Mouse (Mus musculus): ENCODE data around the gene Slc25a26. TPM values are rescaled to one million over a fixed set of nuclear protein-coding genes. Genes with fewer than 3 reads are reported as not detected.

Slc25a26 gene
- total RNA-seq, 4 experiments from 2014 or later = 14.3 to 16.9 (median 15.6) TPM

DNA sequence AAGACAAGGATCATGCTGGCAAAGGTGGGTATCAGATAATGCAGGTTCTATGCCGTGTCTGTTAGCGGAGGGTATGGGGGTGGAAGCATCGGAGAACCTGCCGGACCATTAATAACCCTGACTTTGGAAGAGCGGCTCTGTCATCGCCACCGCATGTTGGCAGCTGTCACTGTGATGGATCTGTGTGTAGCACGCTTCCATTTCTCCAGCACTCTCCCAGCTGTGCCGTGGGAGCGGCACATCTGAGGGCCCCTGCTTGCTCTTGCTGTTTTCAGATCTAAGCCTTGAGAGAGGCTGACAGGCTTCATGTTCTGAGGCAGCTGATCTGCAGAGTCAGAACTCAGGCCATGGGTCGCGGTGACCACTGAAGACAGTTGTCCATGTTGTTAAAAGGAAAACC, 98.3 kb downstream of the Slc25a26 start:
- DNase-seq (ENCODE audit: low spot score in 2 of 2) = no peak

DNA sequence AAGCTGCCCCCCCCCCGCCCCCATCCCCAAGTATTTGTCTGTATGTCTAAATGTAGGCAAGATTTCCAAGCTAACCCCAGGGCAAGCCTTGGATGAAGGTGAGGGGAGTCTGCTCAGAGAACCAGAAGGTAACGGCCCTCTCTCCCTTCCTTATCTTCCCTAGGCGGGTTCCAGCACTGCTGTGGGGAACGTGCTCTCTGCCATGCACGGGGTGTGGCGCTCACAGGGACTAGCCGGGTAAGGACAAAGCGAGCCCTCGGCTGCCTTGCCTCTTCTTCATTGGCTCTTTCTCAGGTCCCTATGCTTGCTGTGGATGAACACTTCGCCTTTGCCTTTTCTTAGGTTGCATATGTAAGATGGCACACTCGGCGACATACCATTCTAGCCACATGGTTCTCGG, 98.9 kb downstream of the Slc25a26 start:
- no peak for DNase-seq (ENCODE audit: low spot score in 2 of 2)

DNA sequence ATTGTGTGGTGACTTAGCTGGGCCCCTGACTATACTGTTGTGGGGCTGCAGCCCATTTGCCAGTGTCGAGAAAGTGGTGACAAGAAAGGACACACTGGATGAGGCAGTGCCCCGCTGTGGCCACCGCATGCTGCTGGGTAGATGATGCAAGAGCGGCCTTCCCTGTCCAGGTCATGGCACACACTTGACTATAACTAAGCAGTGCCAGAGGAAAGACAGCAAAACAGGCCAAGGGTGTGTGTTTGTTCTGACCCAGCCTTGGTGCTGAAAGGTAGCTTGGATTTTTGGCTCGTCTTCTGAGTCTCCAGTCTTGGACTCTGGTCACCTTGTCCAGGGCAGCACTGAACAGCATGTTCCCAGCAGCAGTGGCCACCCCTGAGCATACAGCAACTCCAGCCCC, 101.0 kb downstream of the Slc25a26 start:
- DNase-seq (ENCODE audit: low spot score in 2 of 2) = no peak

DNA sequence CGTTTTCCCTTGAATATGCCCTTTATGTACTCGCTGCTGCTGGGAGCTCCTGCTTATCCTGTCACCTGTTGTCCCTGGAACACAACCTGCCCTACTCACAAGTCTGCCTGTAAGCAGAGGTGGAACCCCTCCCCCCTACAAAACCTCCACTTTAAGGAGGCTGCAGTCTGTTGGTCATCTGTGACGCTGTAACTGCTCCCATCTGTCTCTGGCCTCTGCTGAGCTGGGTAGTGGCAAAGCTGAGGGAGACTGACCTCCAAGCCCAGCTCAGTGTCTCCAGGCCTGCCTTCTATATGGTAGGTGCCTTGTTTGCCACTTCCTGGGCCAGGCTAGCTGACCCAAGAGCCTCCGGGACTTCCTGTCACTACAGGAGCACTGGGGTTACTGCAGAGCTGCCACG, 101.7 kb downstream of the Slc25a26 start:
- DNase-seq (ENCODE audit: low spot score in 2 of 2) = no peak

DNA sequence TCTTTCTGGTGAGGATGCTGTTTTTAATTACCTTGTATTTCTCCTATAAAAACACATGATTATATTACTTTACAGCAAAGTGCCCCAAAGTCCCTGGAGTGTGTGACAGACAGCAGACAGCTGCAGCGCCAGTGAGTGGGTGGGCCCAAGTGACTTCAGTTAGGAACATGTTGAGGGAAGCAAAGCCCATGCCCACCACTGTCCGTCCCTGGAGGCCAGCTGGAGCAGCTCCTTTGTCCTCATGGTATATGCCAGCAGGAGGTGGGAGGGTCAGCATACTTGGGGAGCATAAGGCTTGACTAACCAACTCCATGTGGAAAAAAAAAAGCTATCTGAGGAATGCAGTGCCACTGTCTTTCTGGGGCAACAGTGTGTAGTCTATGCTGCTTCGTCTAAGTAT, 103.9 kb downstream of the Slc25a26 start:
- DNase-seq (ENCODE audit: low spot score in 2 of 2) = no peak

DNA sequence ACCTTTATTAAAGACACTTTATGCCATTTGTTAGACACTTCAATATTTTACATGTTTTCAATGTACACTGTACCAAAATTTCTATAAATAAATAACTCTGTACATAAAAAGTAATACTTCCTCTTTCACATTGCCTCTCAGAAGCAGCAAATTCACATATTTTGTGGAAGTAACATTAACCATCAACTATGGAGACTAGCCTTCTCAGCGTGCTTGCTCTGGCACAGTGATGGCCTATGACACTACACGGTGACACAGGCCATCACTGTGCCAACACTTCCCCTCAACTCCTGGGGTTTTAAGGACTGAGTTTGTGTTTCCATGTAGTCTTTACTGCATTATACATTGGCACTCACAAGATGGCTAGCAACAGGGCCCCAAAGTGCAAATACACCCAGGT, 104.4 kb downstream of the Slc25a26 start:
- no peak for DNase-seq (ENCODE audit: low spot score in 2 of 2)

DNA sequence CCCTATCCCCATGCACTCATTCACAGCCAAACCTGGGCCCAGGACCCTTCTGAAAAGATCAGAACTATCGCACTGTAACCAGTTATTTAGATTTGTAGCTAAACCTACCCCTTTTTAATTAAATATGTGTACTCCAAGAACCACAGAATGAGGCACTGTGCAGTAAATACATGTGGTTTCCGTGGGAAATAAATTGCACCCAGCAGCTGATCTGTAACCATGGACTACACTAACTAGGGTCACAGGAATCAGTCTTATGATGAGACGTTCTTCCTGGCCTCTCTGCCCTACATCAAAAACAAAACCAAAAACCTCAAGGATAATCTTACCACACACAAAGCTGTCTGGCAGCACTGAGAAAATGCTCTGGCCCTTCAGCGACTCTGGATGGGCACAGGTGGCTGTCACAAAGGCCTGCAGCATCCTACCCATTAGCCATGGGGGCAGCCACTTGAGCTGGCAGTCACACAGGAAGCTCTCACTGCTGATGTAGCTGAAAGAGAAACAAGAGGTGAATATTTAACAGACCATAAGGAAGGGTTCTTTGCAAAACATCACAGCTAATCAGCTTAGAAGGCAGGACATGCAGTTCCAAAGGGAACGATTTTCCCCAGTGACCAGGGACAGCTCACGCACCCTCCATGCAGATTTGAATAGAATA, 113.2 kb downstream of the Slc25a26 start:
- no peak for DNase-seq (ENCODE audit: low spot score in 2 of 2)

DNA sequence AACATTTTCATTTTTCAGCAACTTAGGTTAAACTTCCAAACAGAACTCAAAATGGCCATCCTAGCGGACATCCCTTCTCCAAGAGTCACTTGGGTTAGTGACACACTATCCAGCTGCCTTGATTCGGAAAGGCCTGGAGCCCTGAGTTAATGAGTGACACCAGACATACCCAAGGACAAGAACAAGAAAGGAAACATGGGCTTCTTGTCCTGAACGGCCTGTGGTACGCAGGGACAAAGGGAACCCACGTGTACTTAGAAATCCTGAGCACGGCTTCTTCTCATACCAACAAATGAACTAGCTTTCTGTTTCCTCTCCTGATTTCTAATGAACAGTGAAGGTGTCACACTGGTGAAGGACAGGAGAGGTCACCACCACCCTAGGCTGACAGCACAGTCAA, 114.2 kb downstream of the Slc25a26 start:
- no peak for DNase-seq (ENCODE audit: low spot score in 2 of 2)

DNA sequence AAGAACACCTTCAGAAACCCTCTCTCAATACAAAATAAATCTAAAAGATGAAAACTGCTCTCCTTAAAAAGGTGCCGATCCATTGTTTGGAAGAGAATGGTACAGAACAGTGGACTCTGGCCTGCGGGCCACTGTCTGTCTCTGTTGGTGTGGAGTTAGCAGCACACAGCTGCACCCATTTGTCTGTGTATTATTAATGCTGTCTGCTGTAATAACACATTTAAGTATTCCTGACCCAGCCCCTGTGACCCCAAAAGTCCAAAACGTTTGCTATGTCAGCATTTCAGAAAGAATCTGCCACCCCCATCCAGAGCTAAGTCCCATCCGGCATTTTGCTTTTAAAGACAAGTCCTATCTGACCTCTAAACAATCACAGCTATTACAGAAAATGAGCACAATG, 115.8 kb downstream of the Slc25a26 start:
- no peak for DNase-seq (ENCODE audit: low spot score in 2 of 2)

DNA sequence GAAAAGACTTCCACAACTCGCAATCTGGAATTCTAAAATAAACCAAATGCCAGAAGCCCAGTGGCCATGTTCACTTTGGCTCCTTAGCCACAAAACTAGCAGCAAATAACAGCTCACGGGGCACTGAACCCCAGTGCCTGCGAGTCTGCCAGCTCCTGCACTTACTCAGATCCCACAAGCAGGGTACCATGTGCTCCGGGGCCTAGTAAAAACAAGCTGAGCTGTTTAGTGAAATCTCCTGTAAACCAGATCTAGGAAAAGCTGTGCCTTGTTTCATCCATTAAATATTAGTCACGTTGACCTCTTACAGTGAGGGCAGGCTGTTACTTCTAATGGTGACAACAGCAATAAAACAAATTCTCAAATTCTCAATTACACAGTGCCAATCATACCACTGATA, 118.5 kb downstream of the Slc25a26 start:
- DNase-seq (ENCODE audit: low spot score in 2 of 2) = no peak

DNA sequence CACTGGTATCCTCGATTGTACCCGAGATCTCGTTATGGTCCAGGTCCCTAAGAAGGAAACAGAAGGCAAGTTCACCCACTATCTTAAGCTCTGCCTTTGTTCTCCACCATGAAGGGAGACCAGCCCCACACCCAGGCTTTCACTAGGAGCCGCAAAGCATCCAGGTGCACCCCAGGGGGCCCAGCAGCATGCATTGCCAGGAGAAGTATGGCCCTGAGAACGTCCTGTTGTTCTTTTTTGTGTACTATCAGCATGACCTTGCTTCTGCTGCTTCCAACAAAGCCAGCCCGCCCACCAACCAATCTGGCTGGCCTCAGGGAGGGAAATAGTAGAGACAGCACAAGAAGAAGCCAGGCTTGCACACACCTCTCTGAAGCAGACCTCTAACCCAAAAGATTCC, 120.2 kb downstream of the Slc25a26 start:
- no peak for DNase-seq (ENCODE audit: low spot score in 2 of 2)

DNA sequence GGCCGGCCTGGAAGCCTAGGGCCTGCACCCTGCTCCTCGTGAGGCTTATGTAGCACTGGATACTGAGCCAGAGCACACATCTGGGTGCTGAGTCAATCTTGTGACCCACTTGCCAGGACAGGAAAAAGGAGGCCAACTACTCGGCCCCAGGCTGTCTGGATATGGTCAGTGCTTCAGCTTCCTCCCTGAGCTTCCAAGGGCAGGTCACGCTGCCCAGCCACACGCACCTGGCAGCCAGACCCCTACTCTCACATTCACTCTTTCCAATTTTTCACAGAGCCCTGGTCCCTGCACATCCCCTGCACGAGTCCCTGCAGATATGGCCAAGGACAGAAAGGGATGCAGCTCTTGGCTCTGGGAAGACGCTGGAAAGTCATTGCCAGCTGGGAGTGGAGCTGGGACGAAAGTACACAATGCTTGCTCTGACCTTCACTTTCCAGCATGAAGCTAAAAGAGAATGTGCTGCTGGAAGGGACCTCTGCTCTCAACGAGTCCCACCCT, 120.7 kb downstream of the Slc25a26 start:
- no peak for DNase-seq (ENCODE audit: low spot score in 2 of 2)

DNA sequence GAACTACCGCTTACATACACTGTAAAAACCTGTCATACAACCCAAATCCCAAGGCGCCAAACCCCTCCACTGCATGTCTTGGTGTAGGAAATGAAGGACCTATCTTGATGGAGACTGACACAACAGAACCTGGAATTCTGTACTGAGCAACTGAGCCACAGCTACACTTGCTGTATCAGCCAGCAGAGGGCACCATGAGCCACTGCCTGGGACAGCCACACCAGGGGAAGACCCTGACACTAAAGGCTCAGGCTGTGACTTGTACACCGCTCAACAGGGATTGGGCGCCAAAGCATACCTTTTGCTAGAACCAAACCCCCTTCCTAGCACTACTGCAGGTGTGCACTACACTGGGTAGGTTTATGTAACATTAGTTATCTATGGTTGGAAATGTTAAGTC, 122.9 kb downstream of the Slc25a26 start:
- peak; percentile 43 to 60 for DNase-seq (ENCODE audit: low spot score in 2 of 2)

DNA sequence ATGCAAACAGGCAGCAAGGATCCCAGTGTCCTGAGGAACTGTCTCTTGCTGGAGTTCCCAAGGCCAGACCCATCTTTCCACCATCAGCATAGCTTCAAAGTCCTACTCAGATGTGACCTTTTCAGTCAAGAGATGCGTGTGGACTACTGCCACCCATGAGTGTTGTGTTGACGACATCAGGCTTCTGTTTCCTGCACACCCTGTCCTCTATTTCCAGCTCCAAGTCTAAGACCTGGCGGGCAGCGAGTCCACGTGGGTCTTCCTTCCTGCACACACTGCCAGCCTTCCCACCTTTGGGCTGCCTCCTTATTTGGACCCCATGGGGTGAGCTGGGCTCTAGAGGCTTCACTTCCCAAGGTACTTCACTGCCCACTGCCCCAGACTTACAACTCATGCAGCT, 124.4 kb downstream of the Slc25a26 start:
- DNase-seq (ENCODE audit: low spot score in 2 of 2) = no peak

DNA sequence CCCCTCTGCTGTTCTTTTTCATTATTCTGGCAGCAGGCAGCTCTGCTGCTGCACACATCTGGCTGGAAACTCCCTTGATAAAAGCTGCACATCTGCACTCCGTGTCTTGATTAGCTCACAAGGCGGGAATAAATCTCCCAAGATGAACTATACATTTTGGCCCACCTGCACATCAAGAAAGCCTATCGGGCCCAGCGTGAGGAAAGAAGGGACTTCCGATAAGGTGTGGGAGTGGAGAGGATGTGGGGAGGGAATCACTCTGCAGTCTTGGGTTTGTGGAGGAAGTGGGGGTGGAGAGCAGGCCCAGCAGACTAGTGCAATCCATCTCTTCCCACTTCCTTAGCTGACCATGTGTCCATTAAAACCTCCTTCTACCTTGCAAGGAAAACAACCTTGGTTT, 125.8 kb downstream of the Slc25a26 start:
- no peak for DNase-seq (ENCODE audit: low spot score in 2 of 2)

DNA sequence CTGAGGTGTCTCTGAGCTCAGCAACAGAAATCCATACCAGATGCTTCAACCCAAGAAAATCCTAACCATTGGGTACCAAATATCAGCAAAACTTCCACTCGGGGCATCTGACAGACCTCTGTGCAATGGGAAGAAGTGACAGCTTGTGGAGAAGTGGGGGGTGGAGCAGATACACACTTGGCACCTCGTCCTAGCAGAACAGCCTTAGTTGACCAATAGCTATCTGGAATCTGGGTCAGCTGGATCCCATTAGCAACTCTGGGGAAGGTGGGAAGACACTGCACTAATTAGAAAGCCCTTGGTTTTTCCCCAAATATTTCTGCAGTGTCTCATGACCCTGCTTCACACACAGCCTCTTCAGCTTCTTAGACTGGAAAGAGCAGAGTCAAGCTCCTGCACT, 126.7 kb downstream of the Slc25a26 start:
- DNase-seq (ENCODE audit: low spot score in 2 of 2) = no peak

DNA sequence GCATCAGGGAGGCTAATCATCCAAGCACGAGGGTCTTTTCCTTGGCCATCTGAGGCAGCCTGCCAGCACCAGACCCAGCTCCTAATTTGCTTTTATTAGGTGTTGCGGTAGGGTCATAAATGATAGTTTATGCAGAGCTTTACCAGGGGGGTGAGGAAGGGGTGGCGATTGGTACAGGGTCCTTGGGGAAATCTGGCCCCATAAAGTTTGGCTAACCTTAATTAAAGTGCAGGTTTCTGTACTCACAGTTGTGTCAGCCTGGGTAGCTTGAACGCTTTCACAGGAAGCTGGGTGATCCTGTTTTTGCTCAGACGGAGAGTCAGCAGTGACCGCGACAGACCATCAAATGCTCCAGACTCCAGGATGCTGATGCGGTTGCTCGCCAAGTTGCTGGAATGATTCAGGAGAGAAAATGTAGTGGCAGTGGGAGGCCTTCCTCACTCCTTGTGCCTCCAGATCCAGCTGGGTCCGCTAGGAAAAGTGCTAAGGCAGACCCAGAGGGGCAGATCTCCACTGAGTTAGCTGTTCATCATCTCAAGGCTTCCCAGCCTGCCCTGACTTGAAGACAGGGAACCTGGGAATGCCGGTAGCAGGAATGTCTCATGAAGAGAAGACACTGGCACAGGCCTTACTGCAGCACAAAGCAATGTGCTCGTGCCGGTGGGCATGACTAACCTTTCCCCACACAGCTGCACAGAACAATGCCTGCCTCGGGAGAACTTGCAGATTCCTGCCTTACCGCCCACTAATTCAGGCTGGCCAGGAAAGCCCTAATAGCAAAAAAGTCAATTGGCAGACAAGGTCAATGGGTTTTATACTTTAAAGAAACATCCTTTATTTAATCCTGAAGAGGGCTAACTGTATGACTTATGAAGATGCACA, 127.8 kb downstream of the Slc25a26 start:
- DNase-seq (ENCODE audit: low spot score in 2 of 2) = no peak

DNA sequence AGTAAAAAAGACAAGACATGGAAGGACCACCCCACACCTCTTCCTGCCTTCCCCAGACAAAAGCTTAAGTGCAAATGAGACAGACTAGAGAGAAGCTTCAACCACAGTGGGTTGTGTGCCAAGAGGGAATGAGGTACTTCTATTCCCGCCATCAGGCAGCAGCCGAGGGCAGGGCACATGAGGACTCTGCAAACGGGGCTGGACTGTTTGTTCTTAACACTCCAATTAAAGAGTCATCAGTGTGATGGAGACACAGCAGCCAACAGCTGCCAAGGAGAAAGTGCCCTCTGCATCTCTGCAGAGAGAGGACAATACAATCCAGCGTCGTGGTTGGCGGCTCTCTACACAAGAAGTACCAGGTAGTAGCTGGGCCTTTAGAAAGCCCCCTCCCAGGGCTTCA, 128.7 kb downstream of the Slc25a26 start:
- no peak for DNase-seq (ENCODE audit: low spot score in 2 of 2)

DNA sequence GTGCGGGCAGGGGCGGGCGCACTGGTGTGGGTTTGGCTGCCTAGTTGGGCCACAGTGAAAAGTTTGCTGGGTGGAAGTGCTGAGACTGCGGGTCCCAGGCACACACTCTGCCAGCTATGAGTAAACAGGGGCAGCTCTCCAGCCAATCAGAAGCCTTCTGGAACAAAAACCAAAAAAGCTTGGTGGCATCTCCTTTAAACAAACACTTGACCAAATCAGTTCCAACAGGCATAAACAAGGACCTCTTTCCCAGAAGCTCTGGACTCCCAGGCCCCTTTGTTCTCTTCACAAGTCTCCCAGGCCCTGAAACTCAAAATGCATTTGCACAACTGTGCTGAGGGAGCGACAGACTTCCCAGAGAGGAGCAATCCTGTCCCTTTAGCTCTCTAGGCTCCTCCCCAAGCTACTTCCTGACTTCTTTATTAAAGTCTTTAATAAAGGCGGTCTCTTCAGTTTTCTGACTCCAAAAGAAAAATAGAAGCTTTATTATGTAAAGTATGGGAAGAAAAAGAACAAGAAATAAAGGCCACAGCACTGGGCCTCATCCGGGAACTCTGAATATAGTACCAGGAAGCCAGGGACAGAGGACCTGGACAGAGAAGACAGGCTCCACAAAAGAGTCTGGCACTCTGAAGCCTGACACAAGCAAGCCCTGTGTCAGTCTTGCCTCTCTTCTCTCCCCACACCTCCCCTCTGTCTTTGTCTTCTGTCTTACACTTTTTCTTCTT, 131.1 kb downstream of the Slc25a26 start:
- DNase-seq (ENCODE audit: low spot score in 2 of 2) = peak in 1 of 2 experiments; percentile 45

DNA sequence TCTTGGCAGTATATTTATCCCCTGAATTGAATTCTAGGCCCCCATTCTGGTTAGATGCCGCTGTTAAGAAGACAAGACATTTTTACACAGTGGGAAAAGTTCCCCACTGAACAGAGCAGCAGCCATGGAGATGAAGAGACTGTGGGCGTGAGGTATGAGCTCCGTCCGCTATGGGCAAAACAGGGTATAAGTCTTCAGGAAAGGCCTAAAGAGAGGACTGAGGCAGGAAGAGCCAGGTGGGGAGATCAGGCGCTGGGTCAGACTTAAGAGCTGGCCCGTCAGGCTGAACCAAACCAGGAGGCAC, 131.6 kb downstream of the Slc25a26 start:
- DNase-seq (ENCODE audit: low spot score in 2 of 2) = no peak

DNA sequence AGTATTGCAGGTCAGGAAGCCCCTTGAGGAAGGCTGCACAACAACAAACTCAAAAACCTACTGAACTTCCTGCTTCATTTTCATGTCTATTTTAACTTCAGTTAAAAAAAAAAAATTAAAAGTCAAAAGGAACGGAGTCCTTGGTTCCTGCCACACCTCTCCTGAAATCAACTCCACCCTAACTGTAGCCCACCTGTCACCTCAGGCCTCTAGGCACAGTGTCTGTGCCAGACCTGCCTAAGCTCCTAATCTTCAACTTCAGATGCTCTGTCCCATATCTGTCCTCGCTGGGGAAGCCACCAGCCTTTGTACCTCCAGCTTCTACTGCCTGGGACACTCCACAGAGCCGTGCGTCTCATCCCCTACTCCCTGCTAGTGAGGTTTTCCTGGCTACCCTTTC, 134.1 kb downstream of the Slc25a26 start:
- no peak for DNase-seq (ENCODE audit: low spot score in 2 of 2)

DNA sequence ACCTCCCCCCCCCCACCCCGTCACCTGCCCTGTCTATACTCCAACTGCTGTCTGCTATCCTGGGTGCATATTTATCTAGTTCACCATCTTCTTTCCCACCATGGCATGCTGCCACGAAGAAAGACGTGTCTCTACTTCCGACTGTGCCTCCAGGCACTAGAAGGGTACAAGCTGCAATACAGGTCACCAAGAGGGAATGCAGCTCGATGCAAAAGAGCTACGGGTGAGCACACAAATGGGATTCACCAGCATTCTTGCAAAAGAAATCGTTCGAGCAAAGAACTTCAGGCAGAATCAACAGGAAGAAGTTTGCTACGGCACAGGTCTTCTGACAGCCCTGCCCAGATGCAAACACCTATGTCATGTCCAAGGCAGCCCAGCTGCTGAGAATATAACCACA, 134.6 kb downstream of the Slc25a26 start:
- DNase-seq (ENCODE audit: low spot score in 2 of 2) = no peak
